Mouse (Mus musculus) hindbrain, embryonic 13.5 days (tissue): ENCODE measurements around the gene Ifngr1. TPM values are rescaled to one million over a fixed set of nuclear protein-coding genes. Genes with fewer than 3 reads are reported as not detected.

Experiments
- ATAC-seq: fragments of 200-750 bp; cut with Nextera tagmentation; 2 replicates; pipeline ENCODE4 v1.8.0; 2017; ENCODE audit warnings: moderate TSS enrichment; ENCODE audit not compliant: low FRiP score
- H3K27ac ChIP-seq: fragments of 300-500 bp; sonication (generic); 2 replicates; pipeline ENCODE4 v1.5.1; 2015; ENCODE audit warnings: inconsistent platforms, mild to moderate bottlenecking, moderate library complexity
- H3K27me3 ChIP-seq: fragments of 300-500 bp; sonication (generic); 2 replicates; pipeline ENCODE4 v1.6.1; 2015; ENCODE audit warnings: mild to moderate bottlenecking, inconsistent platforms
- H3K36me3 ChIP-seq: fragments of 300-500 bp; sonication (generic); 2 replicates; pipeline ENCODE4 v1.6.1; 2015; ENCODE audit warnings: mild to moderate bottlenecking, inconsistent platforms
- H3K4me1 ChIP-seq: fragments of 300-500 bp; sonication (generic); replicated peaks from 2 replicates; pipeline ENCODE4 v1.6.1; 2015; ENCODE audit warnings: inconsistent platforms
- H3K4me2 ChIP-seq: fragments of 300-500 bp; sonication (generic); 2 replicates; pipeline ENCODE4 v1.6.1; 2015; ENCODE audit warnings: inconsistent platforms, mild to moderate bottlenecking, moderate library complexity
- H3K4me3 ChIP-seq: fragments of 300-500 bp; sonication (generic); 2 replicates; pipeline ENCODE4 v1.5.1; 2015; ENCODE audit warnings: mild to moderate bottlenecking, inconsistent platforms
- H3K9ac ChIP-seq: fragments of 300-500 bp; sonication (generic); 2 replicates; pipeline ENCODE4 v1.6.1; 2015; ENCODE audit warnings: mild to moderate bottlenecking, inconsistent platforms
- H3K9me3 ChIP-seq: fragments of 300-500 bp; sonication (generic); 2 replicates; pipeline ENCODE4 v1.6.1; 2016; ENCODE audit warnings: inconsistent platforms
- WGBS: fragments of 180-500 bp; shearing (Covaris S2); methylation state at CpG from one replicate; pipeline ENCODE4 v1.1.7; 2015; 5-methylcytosine and 5-hydroxymethylcytosine counted together
- polyA plus RNA-seq: library from polyadenylated mRNA; unstranded; fragments of >200 nt; fragmentation: Nextera tagmentation; extraction: Ambion mirVana; gene quantifications from 2 replicates; pipeline ENCODE4 v1.2.1, GENCODE M21; 2015

The Ifngr1 gene
- polyA plus RNA-seq, 1 experiment from 2014 or later = 21.6 TPM

- 62% methylated on average over 5 of the region's 5 CpGs for WGBS
- Histone ChIP-seq H3K27ac (no peak overlapping the region), H3K27me3 (no peaks in the 10 kb centered on the region)
Measured at GRCm38 (mm10) chr10:19619736-19620135, 28.0 kb downstream of the Ifngr1 start.

DNA sequence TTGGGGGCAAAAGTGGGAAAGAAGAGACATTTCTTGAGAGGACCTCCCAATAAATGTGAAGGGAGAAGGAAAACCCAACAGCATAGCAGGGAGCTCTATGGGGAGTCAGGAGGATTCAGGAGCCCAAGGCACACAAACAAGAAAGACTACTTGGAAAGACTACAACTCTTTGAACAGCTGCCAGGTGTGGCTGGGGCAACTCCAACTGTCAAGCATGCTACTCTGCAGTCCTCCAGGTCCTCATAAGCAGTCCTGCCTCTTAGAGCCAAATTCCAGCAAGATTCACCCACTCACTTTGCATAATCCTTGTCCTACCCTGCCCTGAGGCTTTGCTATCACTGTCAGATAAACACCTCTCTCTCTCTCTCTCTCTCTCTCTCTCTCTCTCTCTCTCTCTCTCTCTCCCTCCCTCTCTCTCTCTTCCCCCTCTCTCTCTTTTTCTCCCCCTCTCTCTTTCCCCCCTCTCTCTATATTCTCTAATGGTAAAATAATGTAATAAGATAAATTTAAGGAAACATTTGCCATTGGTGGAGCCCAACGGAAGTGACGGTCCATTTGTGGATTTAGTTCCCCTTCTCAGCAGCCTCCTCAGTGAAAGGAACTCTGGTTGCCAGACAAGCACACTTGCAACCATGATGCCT is 29.8 kb downstream of the Ifngr1 start, which contains the start of gene Il22ra2:
Gene Il22ra2 (plus strand): TSS at position 591 of the 641 bp plus-strand sequence.
- no peaks in the 10 kb centered on the region for H3K9me3 ChIP-seq
- ATAC-seq = no peak
- no peaks in the 10 kb centered on the region for H3K4me1 ChIP-seq
- no peak within 1 kb of the TSS for H3K4me2 ChIP-seq
- WGBS = 92% methylated on average over 2 of the region's 2 CpGs
- H3K27ac ChIP-seq = no peak within 1 kb of the TSS
- no peak within 1 kb of the TSS for H3K4me3 ChIP-seq
- no peak within 1 kb of the TSS for H3K9ac ChIP-seq
- H3K36me3 ChIP-seq = no peaks in the 10 kb centered on the region
- no peaks in the 10 kb centered on the region for H3K27me3 ChIP-seq

More at GRCm38 (mm10) chr10:19619736-19620135, 28.0 kb downstream of the Ifngr1 start:
- ATAC-seq = no peak
- Histone ChIP-seq H3K4me1 (no peaks in the 10 kb centered on the region), H3K36me3 (no peaks in the 10 kb centered on the region), H3K9ac (no peak overlapping the region), H3K4me2 (no peak overlapping the region), H3K4me3 (no peak overlapping the region), H3K9me3 (no peaks in the 10 kb centered on the region)

GRCm38 (mm10) chr10:19624617-19625016 is 32.9 kb downstream of the Ifngr1 start:
- WGBS = 86% methylated on average over 1 of the region's 1 CpGs
- no peak overlapping the region for H3K27ac ChIP-seq
- ATAC-seq = no peak
- no peaks in the 10 kb centered on the region for H3K9me3 ChIP-seq
- H3K36me3 ChIP-seq = no peaks in the 10 kb centered on the region
- no peak overlapping the region for H3K9ac ChIP-seq
- no peaks in the 10 kb centered on the region for H3K4me1 ChIP-seq
- no peak overlapping the region for H3K4me2 ChIP-seq
- no peak overlapping the region for H3K4me3 ChIP-seq
- H3K27me3 ChIP-seq = no peaks in the 10 kb centered on the region

- Histone ChIP-seq H3K4me2 (no peak overlapping the region), H3K27ac (no peak overlapping the region), H3K36me3 (no peaks in the 10 kb centered on the region), H3K4me1 (no peaks in the 10 kb centered on the region), H3K9me3 (no peaks in the 10 kb centered on the region), H3K27me3 (no peaks in the 10 kb centered on the region), H3K4me3 (no peak overlapping the region), H3K9ac (no peak overlapping the region)
- WGBS = 91% methylated on average over 2 of the region's 2 CpGs
- ATAC-seq = no peak
Measured at GRCm38 (mm10) chr10:19627342-19627741, 35.6 kb downstream of the Ifngr1 start.

GRCm38 (mm10) chr10:19627748-19628147 is 36.0 kb downstream of the Ifngr1 start:
- H3K9me3 ChIP-seq = no peaks in the 10 kb centered on the region
- H3K27ac ChIP-seq = no peak overlapping the region
- no peaks in the 10 kb centered on the region for H3K36me3 ChIP-seq
- H3K27me3 ChIP-seq = no peaks in the 10 kb centered on the region
- 92% methylated on average over 4 of the region's 4 CpGs for WGBS
- ATAC-seq = no peak
- H3K4me3 ChIP-seq = no peak overlapping the region
- H3K4me2 ChIP-seq = no peak overlapping the region
- no peaks in the 10 kb centered on the region for H3K4me1 ChIP-seq
- no peak overlapping the region for H3K9ac ChIP-seq

GRCm38 (mm10) chr10:19631616-19632195 is 40.0 kb downstream of the Ifngr1 start:
- Histone ChIP-seq H3K4me1 (no peaks in the 10 kb centered on the region), H3K27me3 (no peaks in the 10 kb centered on the region), H3K36me3 (no peaks in the 10 kb centered on the region), H3K9ac (no peak overlapping the region), H3K4me3 (no peak overlapping the region), H3K9me3 (no peaks in the 10 kb centered on the region), H3K4me2 (no peak overlapping the region), H3K27ac (no peak overlapping the region)
- WGBS = 84% methylated on average over 13 of the region's 13 CpGs
- no peak for ATAC-seq

GRCm38 (mm10) chr10:19638851-19639250 is 47.1 kb downstream of the Ifngr1 start:
- 88% methylated on average over 5 of the region's 5 CpGs for WGBS
- no peak overlapping the region for H3K27ac ChIP-seq
- H3K27me3 ChIP-seq = no peaks in the 10 kb centered on the region
- no peak for ATAC-seq
- H3K9ac ChIP-seq = no peak overlapping the region
- H3K4me3 ChIP-seq = no peak overlapping the region
- no peaks in the 10 kb centered on the region for H3K36me3 ChIP-seq
- H3K4me1 ChIP-seq = no peaks in the 10 kb centered on the region
- no peaks in the 10 kb centered on the region for H3K9me3 ChIP-seq
- no peak overlapping the region for H3K4me2 ChIP-seq

- 100% methylated on average over 1 of the region's 1 CpGs for WGBS
- H3K4me2 ChIP-seq = no peak overlapping the region
- no peak for ATAC-seq
- H3K4me1 ChIP-seq = no peaks in the 10 kb centered on the region
- H3K9me3 ChIP-seq = no peaks in the 10 kb centered on the region
- H3K9ac ChIP-seq = no peak overlapping the region
- H3K4me3 ChIP-seq = no peak overlapping the region
- H3K36me3 ChIP-seq = no peaks in the 10 kb centered on the region
- no peak overlapping the region for H3K27ac ChIP-seq
- no peaks in the 10 kb centered on the region for H3K27me3 ChIP-seq
Measured at GRCm38 (mm10) chr10:19639630-19640029, 47.9 kb downstream of the Ifngr1 start.

DNA sequence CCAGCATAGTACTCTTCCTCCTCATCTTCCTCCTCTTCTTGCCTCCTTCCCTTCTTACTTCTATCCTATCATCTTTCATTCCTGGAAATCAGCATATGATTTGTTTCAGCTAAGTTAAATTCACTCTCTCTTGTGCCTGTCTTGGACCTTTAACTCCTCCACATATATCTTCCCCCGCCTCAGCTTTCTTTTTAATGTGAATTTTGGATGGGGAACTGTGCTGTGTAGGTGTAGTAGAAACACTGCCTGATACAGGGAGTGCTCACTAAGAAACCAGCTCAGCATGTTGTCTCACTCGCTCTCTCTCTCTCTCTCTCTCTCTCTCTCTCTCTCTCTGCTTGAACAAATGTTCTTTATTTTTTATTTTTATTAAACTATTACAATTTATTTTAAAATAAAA is 53.4 kb downstream of the Ifngr1 start:
- Histone ChIP-seq H3K27ac (no peak overlapping the region), H3K9ac (no peak overlapping the region), H3K9me3 (no peaks in the 10 kb centered on the region), H3K36me3 (no peaks in the 10 kb centered on the region), H3K27me3 (no peaks in the 10 kb centered on the region), H3K4me2 (no peak overlapping the region), H3K4me1 (no peaks in the 10 kb centered on the region), H3K4me3 (no peak overlapping the region)
- WGBS = 82% methylated on average over 2 of the region's 2 CpGs
- no peak for ATAC-seq

- WGBS = 82% methylated on average over 9 of the region's 9 CpGs
- H3K4me3 ChIP-seq = no peak overlapping the region
- H3K4me1 ChIP-seq = no peaks in the 10 kb centered on the region
- ATAC-seq = no peak
- H3K4me2 ChIP-seq = no peak overlapping the region
- no peaks in the 10 kb centered on the region for H3K27me3 ChIP-seq
- H3K9me3 ChIP-seq = no peaks in the 10 kb centered on the region
- H3K36me3 ChIP-seq = no peaks in the 10 kb centered on the region
- H3K27ac ChIP-seq = no peak overlapping the region
- H3K9ac ChIP-seq = no peak overlapping the region
Measured at GRCm38 (mm10) chr10:19657426-19657825, 65.7 kb downstream of the Ifngr1 start.

Other genes with a start within 250 kb of the Ifngr1 start
- 14.5 and 29.9 TPM in 2 replicates for gene Olig3, start 235.4 kb upstream of the Ifngr1 start, polyA plus RNA-seq
- not detected in 2 replicates for gene Il22ra2, start 30.0 kb downstream of the Ifngr1 start, polyA plus RNA-seq
- gene Il20ra, start 120.6 kb downstream of the Ifngr1 start, polyA plus RNA-seq = 0.18 and 0.35 TPM in 2 replicates